ENCODE assay signal across 12 mouse cellular contexts in the genomic region with DNA sequence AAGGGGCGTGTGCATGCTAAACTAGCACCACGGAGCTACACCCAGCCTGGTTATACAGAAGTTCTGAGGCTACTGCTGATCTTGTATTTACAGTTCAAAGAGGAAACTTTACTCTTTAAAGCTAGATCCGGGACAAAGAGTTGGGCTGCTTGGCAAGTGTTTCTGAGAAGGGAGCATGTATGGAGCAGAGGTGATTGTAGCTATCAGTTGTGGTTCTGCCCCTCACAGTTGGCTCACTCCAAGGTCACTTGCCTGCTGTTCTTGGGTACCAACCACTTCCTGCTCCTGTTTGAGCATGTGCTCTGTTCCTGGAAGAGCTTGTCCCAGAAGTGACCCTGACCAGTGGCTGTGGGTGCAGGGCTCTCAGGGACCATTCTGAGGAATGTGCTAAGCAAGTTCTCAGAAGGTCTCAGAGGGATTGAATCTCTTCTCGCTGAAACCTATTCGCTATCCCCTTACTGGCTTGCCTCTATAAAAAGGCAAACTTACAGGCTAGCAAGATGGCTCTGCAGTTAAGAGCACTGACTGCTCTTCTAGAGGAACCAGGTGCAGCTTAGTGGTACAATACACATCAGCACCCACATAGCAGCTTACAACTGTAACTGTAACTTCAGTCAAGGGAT.
DNase-seq lines count a peak whose midpoint lies in the region; ATAC-seq and TF ChIP-seq lines count a peak whose summit lies in the region.
"Had no signal": no experiment of that assay in that cellular context is flagged by ENCODE, and none has a peak within 500 bp of the region (broad histone marks: within the 10 kb centered on the region; RNA-seq: fewer than 3 reads in every experiment).

No protein-coding gene starts in this region.

- H3K9ac ChIP-seq in liver, embryonic 16.5 days (ENCODE audit: low read depth, low read length), result no peak overlapping the region
- H3K9ac ChIP-seq: hindbrain, embryonic 15.5 days; lung, embryonic 14.5 days had no signal

- H3K4me2 ChIP-seq in liver, embryonic 16.5 days (ENCODE audit: low read depth, low read length), result no peak overlapping the region
- H3K4me2 ChIP-seq: hindbrain, embryonic 15.5 days; lung, embryonic 14.5 days had no signal

- no peak overlapping the region for H3K4me3 ChIP-seq in kidney, adult 2 months (ENCODE audit: insufficient read depth, low read depth, low read length)
- H3K4me3 ChIP-seq in liver, embryonic 16.5 days (ENCODE audit: low read depth, low read length), result no peak overlapping the region
- H3K4me3 ChIP-seq: hindbrain, embryonic 15.5 days had no signal

- 37% methylated on average over 5 of the region's 5 CpGs for WGBS in kidney, adult 2 months
- WGBS in liver, embryonic 16.5 days (ENCODE audit: insufficient replicate concordance), result 29% methylated on average over 5 of the region's 5 CpGs

- no peaks in the 10 kb centered on the region for H3K27me3 ChIP-seq in kidney, adult 2 months (replicated peaks; ENCODE audit: control insufficient read depth, insufficient read depth, low read length)
- H3K27me3 ChIP-seq in liver, embryonic 16.5 days (ENCODE audit: control insufficient read depth, insufficient read depth, low read depth, low read length), result no peaks in the 10 kb centered on the region
- H3K27me3 ChIP-seq: hindbrain, embryonic 15.5 days had no signal

- H3K9me3 ChIP-seq in liver, embryonic 16.5 days (replicated peaks; ENCODE audit: control insufficient read depth, low read length), result no peaks in the 10 kb centered on the region
- H3K9me3 ChIP-seq: hindbrain, embryonic 15.5 days had no signal

- no peak for TF ChIP-seq CTCF in kidney, adult 2 months (conservative IDR thresholded peaks at IDR 0.05; ENCODE audit: insufficient read depth, insufficient read length, low read depth, low read length)

- H3K27ac ChIP-seq in kidney, adult 2 months (ENCODE audit: insufficient read depth, low read depth, low read length), result no peak overlapping the region
- no peak overlapping the region for H3K27ac ChIP-seq in liver, embryonic 16.5 days (ENCODE audit: low read length)
- H3K27ac ChIP-seq: hindbrain, embryonic 15.5 days had no signal

- no peaks in the 10 kb centered on the region for H3K36me3 ChIP-seq in kidney, adult 2 months (ENCODE audit: control insufficient read depth, insufficient read depth, low read length)
- no peaks in the 10 kb centered on the region for H3K36me3 ChIP-seq in liver, embryonic 16.5 days (ENCODE audit: control insufficient read depth, insufficient read depth)
- H3K36me3 ChIP-seq: hindbrain, embryonic 15.5 days had no signal

- peak; percentile 16; the same call in 1 of the 2 replicates for ATAC-seq in liver, embryonic 16.5 days (ENCODE audit: low read depth)

- peaks cover 25% of the 10 kb centered on the region for H3K4me1 ChIP-seq in kidney, adult 2 months (ENCODE audit: control insufficient read depth, insufficient read depth, low read length)
- H3K4me1 ChIP-seq in liver, embryonic 16.5 days (ENCODE audit: control insufficient read depth, low read depth, low read length), result peaks cover 17% of the 10 kb centered on the region
- H3K4me1 ChIP-seq: hindbrain, embryonic 15.5 days had no signal

- DNase-seq in kidney, adult 2 months, result peak; percentile 70
- DNase-seq in kidney, adult 9 months, result no peak
- peak; percentile 19 for DNase-seq in R1 (ENCODE audit: low read depth, low spot score)
- peak; percentile 69 for DNase-seq in thymus, postnatal 0 days (ENCODE audit: low spot score)
- DNase-seq in frontal cortex, postnatal 10 days (ENCODE audit: low spot score in 2 of 2), result no peak
- no peak for DNase-seq in layer of hippocampus, postnatal 25 days (ENCODE audit: extremely low spot score in 1 of 2, low spot score in 1 of 2)
- DNase-seq in left cerebral cortex, adult 9 months (ENCODE audit: low spot score in 2 of 2), result no peak
- DNase-seq: cerebellum, postnatal 36 days; gastrocnemius, postnatal 36 days; lung, embryonic 14.5 days had no signal

- no peak for TF ChIP-seq POLR2A in kidney, adult 2 months (IDR thresholded peaks at IDR 0.05; ENCODE audit: low read depth, low read length)

Comparison
In these comparisons a context has a peak if more than half of its experiments do, and no peak if none do; other contexts are left out.
1. DNase-seq: peak in kidney, adult 2 months (single experiment), R1 (single experiment) and thymus, postnatal 0 days (single experiment); none in kidney, adult 9 months (single experiment), frontal cortex, postnatal 10 days (0 of 2), layer of hippocampus, postnatal 25 days (0 of 2) and left cerebral cortex, adult 9 months (0 of 2).